Mouse (Mus musculus): ENCODE results near the gene Hdac10. TPM values are rescaled to one million over a fixed set of nuclear protein-coding genes. Genes with fewer than 3 reads are reported as not detected.

Hdac10 gene
- polyA plus RNA-seq, 1 experiment from 2014 or later: 25.8 TPM

GRCm38 (mm10) chr15:89149271-89150040 is 21.0 kb upstream of the Hdac10 start, which contains the start of gene Mapk11:
Gene Mapk11, minus strand, starts transcription at chr15:89149628.
- WGBS: under 1% methylated on average over 52 of the region's 61 CpGs
- Histone ChIP-seq H3K27me3 (ENCODE audit: insufficient read depth, low read length) (peaks cover 4% of the 10 kb centered on the region; the same call in 1 of the 2 replicates), H3K9ac (replicated peaks; ENCODE audit: low read length) (peak within 1 kb of the TSS; percentile 74), H3K9me3 (ENCODE audit: low read length) (no peaks in the 10 kb centered on the region), H3K36me3 (ENCODE audit: insufficient read depth, low read length) (peaks cover 8% of the 10 kb centered on the region; the same call in 1 of the 2 replicates), H3K4me1 (ENCODE audit: insufficient read depth, low read length) (peaks cover 36% of the 10 kb centered on the region), H3K4me3 (ENCODE audit: low read length) (peak within 1 kb of the TSS; percentile 69), H3K4me2 (replicated peaks; ENCODE audit: low read depth, low read length) (peak within 1 kb of the TSS; percentile 93), H3K27ac (ENCODE audit: low read length) (peak within 1 kb of the TSS; percentile 37; the same call in 1 of the 2 replicates)
- peak; percentile 52 for ATAC-seq (ENCODE audit: low FRiP score, low TSS enrichment)

GRCm38 (mm10) chr15:89148496-89149270 is 20.2 kb upstream of the Hdac10 start:
- no peaks in the 10 kb centered on the region for H3K9me3 ChIP-seq (ENCODE audit: low read length)
- 6% methylated on average over 25 of the region's 25 CpGs for WGBS
- H3K27me3 ChIP-seq (ENCODE audit: insufficient read depth, low read length): peaks cover 4% of the 10 kb centered on the region; the same call in 1 of the 2 replicates
- peak overlapping the region; percentile 93 for H3K4me2 ChIP-seq (replicated peaks; ENCODE audit: low read depth, low read length)
- peak overlapping the region; percentile 74 for H3K9ac ChIP-seq (replicated peaks; ENCODE audit: low read length)
- H3K36me3 ChIP-seq (ENCODE audit: insufficient read depth, low read length): 0 out of 2 replicates have a peak, but pooled peaks cover under 1% of the 10 kb centered on the region
- H3K4me1 ChIP-seq (ENCODE audit: insufficient read depth, low read length): peaks cover 36% of the 10 kb centered on the region
- peak overlapping the region; percentile 37; the same call in 1 of the 2 replicates for H3K27ac ChIP-seq (ENCODE audit: low read length)
- no peak; the same call in 1 of the 2 replicates for ATAC-seq (ENCODE audit: low FRiP score, low TSS enrichment)
- peak overlapping the region; percentile 69 for H3K4me3 ChIP-seq (ENCODE audit: low read length)

DNA sequence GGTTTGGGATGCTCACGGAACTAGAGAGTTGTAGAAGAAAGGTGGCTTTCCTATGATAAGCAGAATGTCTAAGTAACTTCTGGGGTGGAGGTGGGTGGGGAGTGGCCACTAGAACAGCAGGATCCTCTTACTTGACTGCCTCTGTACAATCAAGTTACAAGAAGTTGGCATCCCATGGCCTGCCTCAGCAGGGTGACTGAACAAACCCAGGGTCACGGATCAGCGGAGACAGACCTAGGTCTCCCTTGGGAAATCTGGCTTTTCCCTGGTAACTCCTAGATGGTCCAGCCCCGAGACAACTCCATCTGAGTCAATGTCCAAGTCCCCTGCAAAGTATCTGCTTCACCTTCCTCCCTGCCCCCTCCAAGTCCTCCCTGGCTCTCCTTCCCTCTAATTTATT is 19.4 kb upstream of the Hdac10 start:
- no peak; the same call in 1 of the 2 replicates for ATAC-seq (ENCODE audit: low FRiP score, low TSS enrichment)
- H3K27me3 ChIP-seq (ENCODE audit: insufficient read depth, low read length): peaks cover 4% of the 10 kb centered on the region; the same call in 1 of the 2 replicates
- 47% methylated on average over 4 of the region's 4 CpGs for WGBS

DNA sequence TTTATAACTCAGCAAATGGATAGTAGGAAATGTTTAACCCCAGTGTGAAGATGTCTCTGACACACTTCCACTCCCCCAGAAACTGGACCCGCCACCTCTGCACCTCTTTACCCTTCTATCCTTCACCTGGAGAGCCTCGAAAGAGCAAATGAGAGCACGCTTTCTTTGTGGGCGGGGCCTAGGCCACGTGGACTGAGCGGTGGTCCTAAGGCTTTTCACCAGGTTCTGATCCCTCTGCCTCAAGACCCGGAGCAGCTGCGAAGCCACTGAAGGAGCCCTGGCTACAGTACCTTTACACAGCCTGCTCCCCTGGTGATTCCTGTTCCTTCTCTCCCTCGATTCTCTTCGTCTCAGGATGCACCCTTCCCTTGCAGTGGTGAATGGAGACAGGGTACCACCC is 19.0 kb upstream of the Hdac10 start:
- ATAC-seq (ENCODE audit: low FRiP score, low TSS enrichment): no peak
- H3K4me1 ChIP-seq (ENCODE audit: insufficient read depth, low read length): peaks cover 36% of the 10 kb centered on the region
- H3K9ac ChIP-seq (replicated peaks; ENCODE audit: low read length): no peak overlapping the region
- H3K4me2 ChIP-seq (replicated peaks; ENCODE audit: low read depth, low read length): peak overlapping the region; percentile 71
- peaks cover 4% of the 10 kb centered on the region; the same call in 1 of the 2 replicates for H3K27me3 ChIP-seq (ENCODE audit: insufficient read depth, low read length)
- H3K9me3 ChIP-seq (ENCODE audit: low read length): no peaks in the 10 kb centered on the region
- H3K4me3 ChIP-seq (ENCODE audit: low read length): peak overlapping the region; percentile 44
- H3K27ac ChIP-seq (ENCODE audit: low read length): no peak overlapping the region
- no peaks in the 10 kb centered on the region for H3K36me3 ChIP-seq (ENCODE audit: insufficient read depth, low read length)
- 22% methylated on average over 10 of the region's 10 CpGs for WGBS

More for the DNA sequence above, 19.4 kb upstream of the Hdac10 start:
- Histone ChIP-seq H3K27ac (ENCODE audit: low read length) (no peak overlapping the region), H3K4me3 (ENCODE audit: low read length) (no peak overlapping the region), H3K4me1 (ENCODE audit: insufficient read depth, low read length) (peaks cover 36% of the 10 kb centered on the region), H3K9ac (replicated peaks; ENCODE audit: low read length) (no peak overlapping the region), H3K9me3 (ENCODE audit: low read length) (no peaks in the 10 kb centered on the region), H3K36me3 (ENCODE audit: insufficient read depth, low read length) (no peaks in the 10 kb centered on the region), H3K4me2 (replicated peaks; ENCODE audit: low read depth, low read length) (peak overlapping the region; percentile 93)

- Histone ChIP-seq H3K9ac (replicated peaks; ENCODE audit: low read length) (peak overlapping the region; percentile 57), H3K27ac (ENCODE audit: low read length) (no peak overlapping the region), H3K36me3 (ENCODE audit: insufficient read depth, low read length) (no peaks in the 10 kb centered on the region), H3K4me1 (ENCODE audit: insufficient read depth, low read length) (peaks cover 39% of the 10 kb centered on the region), H3K27me3 (ENCODE audit: insufficient read depth, low read length) (peaks cover 4% of the 10 kb centered on the region; the same call in 1 of the 2 replicates), H3K4me2 (replicated peaks; ENCODE audit: low read depth, low read length) (peak overlapping the region; percentile 71), H3K4me3 (ENCODE audit: low read length) (peak overlapping the region; percentile 44), H3K9me3 (ENCODE audit: low read length) (no peaks in the 10 kb centered on the region)
- WGBS: 1% methylated on average over 16 of the region's 16 CpGs
- no peak for ATAC-seq (ENCODE audit: low FRiP score, low TSS enrichment)
Measured at GRCm38 (mm10) chr15:89147024-89147423, 18.5 kb upstream of the Hdac10 start.

DNA sequence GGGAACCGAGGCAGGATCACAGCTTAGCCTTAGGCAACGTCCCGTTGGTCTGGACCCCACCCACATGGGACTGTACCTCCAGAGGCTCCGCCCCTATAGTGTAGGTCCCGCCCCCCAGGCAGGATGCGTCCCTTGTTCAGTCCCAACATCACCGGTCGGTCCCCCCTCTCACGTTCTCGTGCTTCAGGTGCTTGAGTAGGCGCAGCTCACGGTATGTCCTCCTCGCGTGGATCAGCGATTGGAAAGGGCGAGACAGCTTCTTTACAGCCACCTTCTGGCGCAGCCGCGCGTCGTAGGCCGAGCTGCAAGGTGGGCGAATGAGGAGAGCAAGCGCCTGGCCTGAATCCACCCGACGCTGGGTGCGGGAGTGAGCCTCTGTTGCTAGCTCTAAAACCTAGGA is 18.0 kb upstream of the Hdac10 start:
- 1% methylated on average over 27 of the region's 27 CpGs for WGBS
- Histone ChIP-seq H3K4me3 (ENCODE audit: low read length) (peak overlapping the region; percentile 44), H3K9me3 (ENCODE audit: low read length) (no peaks in the 10 kb centered on the region), H3K4me2 (replicated peaks; ENCODE audit: low read depth, low read length) (peak overlapping the region; percentile 71), H3K4me1 (ENCODE audit: insufficient read depth, low read length) (peaks cover 44% of the 10 kb centered on the region), H3K27me3 (ENCODE audit: insufficient read depth, low read length) (peaks cover 4% of the 10 kb centered on the region; the same call in 1 of the 2 replicates), H3K27ac (ENCODE audit: low read length) (no peak overlapping the region), H3K9ac (replicated peaks; ENCODE audit: low read length) (peak overlapping the region; percentile 57), H3K36me3 (ENCODE audit: insufficient read depth, low read length) (no peaks in the 10 kb centered on the region)
- ATAC-seq (ENCODE audit: low FRiP score, low TSS enrichment): peak; percentile 37; the same call in 1 of the 2 replicates

DNA sequence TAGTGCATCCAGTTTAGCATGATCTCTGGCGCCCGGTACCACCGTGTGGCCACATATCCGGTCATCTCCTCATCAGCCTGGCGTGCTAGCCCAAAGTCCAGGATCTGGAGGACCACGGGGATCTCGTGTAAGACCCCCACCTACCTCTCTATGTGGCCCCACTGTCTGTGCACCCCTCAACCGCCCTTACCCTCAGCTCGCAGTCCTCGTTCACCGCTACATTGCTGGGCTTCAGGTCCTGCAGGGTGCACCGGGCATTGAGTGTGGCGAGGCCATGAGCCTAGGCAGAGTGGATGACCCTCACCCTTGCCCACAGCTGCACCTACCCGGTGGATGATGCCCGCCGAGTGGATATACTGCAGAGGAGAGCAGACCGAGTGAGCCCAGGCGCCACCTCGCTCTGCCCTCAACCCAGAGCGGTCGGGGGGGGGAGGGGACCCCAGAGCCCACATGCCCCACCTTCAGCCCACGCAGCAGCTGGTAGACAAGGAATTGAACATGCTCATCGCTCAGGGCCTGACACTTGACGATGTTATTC is 17.4 kb upstream of the Hdac10 start:
- Histone ChIP-seq H3K4me1 (ENCODE audit: insufficient read depth, low read length) (peaks cover 50% of the 10 kb centered on the region), H3K4me3 (ENCODE audit: low read length) (peak overlapping the region; percentile 44), H3K4me2 (replicated peaks; ENCODE audit: low read depth, low read length) (peak overlapping the region; percentile 71), H3K36me3 (ENCODE audit: insufficient read depth, low read length) (no peaks in the 10 kb centered on the region), H3K27ac (ENCODE audit: low read length) (no peak overlapping the region), H3K9me3 (ENCODE audit: low read length) (no peaks in the 10 kb centered on the region), H3K27me3 (ENCODE audit: insufficient read depth, low read length) (peaks cover 4% of the 10 kb centered on the region; the same call in 1 of the 2 replicates), H3K9ac (replicated peaks; ENCODE audit: low read length) (no peak overlapping the region)
- WGBS: 78% methylated on average over 24 of the region's 24 CpGs
- ATAC-seq (ENCODE audit: low FRiP score, low TSS enrichment): no peak

DNA sequence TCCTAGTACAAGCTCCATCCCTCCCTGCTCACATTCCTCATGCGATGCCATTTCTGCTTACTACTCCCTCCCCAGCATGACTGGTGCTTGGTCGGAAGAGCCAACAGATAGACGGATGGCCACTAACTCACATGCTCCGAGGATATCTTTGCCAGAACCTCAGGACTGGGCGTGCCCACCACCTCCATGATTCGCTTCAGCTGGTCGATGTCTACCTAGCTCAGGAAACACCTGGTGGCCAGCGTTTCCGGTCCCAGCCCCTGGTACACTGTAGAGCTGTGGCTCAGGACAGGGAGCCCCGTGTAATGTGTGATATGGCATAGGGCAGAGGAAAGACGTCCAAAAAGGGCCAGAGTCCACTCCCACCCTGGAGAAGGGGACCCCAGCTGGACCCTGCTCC is 16.5 kb upstream of the Hdac10 start:
- H3K4me3 ChIP-seq (ENCODE audit: low read length): no peak overlapping the region
- ATAC-seq (ENCODE audit: low FRiP score, low TSS enrichment): no peak
- peaks cover 12% of the 10 kb centered on the region for H3K27me3 ChIP-seq (ENCODE audit: insufficient read depth, low read length)
- no peaks in the 10 kb centered on the region for H3K36me3 ChIP-seq (ENCODE audit: insufficient read depth, low read length)
- no peak overlapping the region for H3K9ac ChIP-seq (replicated peaks; ENCODE audit: low read length)
- H3K4me1 ChIP-seq (ENCODE audit: insufficient read depth, low read length): peaks cover 54% of the 10 kb centered on the region
- WGBS: 83% methylated on average over 11 of the region's 11 CpGs
- no peak overlapping the region for H3K4me2 ChIP-seq (replicated peaks; ENCODE audit: low read depth, low read length)
- H3K27ac ChIP-seq (ENCODE audit: low read length): no peak overlapping the region
- no peaks in the 10 kb centered on the region for H3K9me3 ChIP-seq (ENCODE audit: low read length)

GRCm38 (mm10) chr15:89143134-89143533 is 14.6 kb upstream of the Hdac10 start:
- no peaks in the 10 kb centered on the region for H3K9me3 ChIP-seq (ENCODE audit: low read length)
- H3K4me2 ChIP-seq (replicated peaks; ENCODE audit: low read depth, low read length): no peak overlapping the region
- H3K27me3 ChIP-seq (ENCODE audit: insufficient read depth, low read length): peaks cover 14% of the 10 kb centered on the region
- no peak overlapping the region for H3K9ac ChIP-seq (replicated peaks; ENCODE audit: low read length)
- 73% methylated on average over 2 of the region's 2 CpGs for WGBS
- no peaks in the 10 kb centered on the region for H3K36me3 ChIP-seq (ENCODE audit: insufficient read depth, low read length)
- ATAC-seq (ENCODE audit: low FRiP score, low TSS enrichment): no peak
- H3K4me3 ChIP-seq (ENCODE audit: low read length): no peak overlapping the region
- H3K27ac ChIP-seq (ENCODE audit: low read length): no peak overlapping the region
- H3K4me1 ChIP-seq (ENCODE audit: insufficient read depth, low read length): peaks cover 48% of the 10 kb centered on the region
